Mouse (Mus musculus) heart, embryonic 10.5 days (tissue): Measurements from ENCODE around the gene Gcnt7. TPM values are rescaled to one million over a fixed set of nuclear protein-coding genes. Genes with fewer than 3 reads are reported as not detected.

Experiments used
- DNase-seq: peaks from one replicate; pipeline ENCODE4 v3.0.0-alpha.2; 2017; ENCODE audit warnings: low spot score
- H3K27ac ChIP-seq: fragments of 300-500 bp; sonication (generic); 2 replicates; pipeline ENCODE4 v1.5.1; 2016; ENCODE audit warnings: mild to moderate bottlenecking
- H3K27me3 ChIP-seq: fragments of 300-500 bp; sonication (generic); 2 replicates; pipeline ENCODE4 v1.6.1; 2016; ENCODE audit warnings: mild to moderate bottlenecking; ENCODE audit not compliant: poor library complexity, insufficient read depth, severe bottlenecking
- H3K36me3 ChIP-seq: fragments of 300-500 bp; sonication (generic); 2 replicates; pipeline ENCODE4 v1.6.1; 2016; ENCODE audit warnings: mild to moderate bottlenecking, moderate library complexity
- H3K4me1 ChIP-seq: fragments of 300-500 bp; sonication (generic); 2 replicates; pipeline ENCODE4 v1.6.1; 2016; ENCODE audit warnings: mild to moderate bottlenecking
- H3K4me3 ChIP-seq: fragments of 300-500 bp; sonication (generic); 2 replicates; pipeline ENCODE4 v1.5.1; 2016; ENCODE audit warnings: mild to moderate bottlenecking, moderate library complexity
- H3K9me3 ChIP-seq: fragments of 300-500 bp; sonication (generic); 2 replicates; pipeline ENCODE4 v1.6.1; 2016; ENCODE audit warnings: mild to moderate bottlenecking, moderate library complexity
- WGBS: fragments of 180-500 bp; shearing (Covaris S2); methylation state at CpG from one replicate; pipeline ENCODE4 v1.1.7; 2016; 5-methylcytosine and 5-hydroxymethylcytosine counted together
- polyA plus RNA-seq: library from polyadenylated mRNA; unstranded; fragments of >200 nt; fragmentation: Nextera tagmentation; extraction: Ambion mirVana; gene quantifications from 2 replicates; pipeline ENCODE4 v1.2.1, GENCODE M21; 2016

The Gcnt7 gene
- polyA plus RNA-seq, 1 experiment from 2014 or later, result 1.8 TPM

DNA sequence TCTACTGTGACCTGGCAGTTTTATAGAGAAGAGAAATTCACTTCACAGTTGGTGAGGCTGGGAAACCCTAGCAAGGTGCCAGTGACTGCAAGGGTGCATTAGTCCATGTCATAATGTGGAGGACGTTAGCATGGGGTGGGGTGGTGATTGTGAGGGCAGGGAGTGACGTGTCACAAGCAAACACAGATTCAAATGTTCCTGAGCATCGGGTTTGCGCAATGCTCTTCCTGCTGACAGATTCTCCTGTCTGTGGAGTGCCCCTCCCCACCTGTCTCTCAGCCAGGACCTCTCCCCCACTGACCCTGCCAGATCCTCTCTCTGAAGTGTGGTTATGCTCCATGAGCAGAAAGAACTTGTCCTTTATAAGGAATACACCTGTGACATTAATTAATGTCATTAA is 10.1 kb downstream of the Gcnt7 start:
- no peak overlapping the region for H3K4me3 ChIP-seq
- no peak for DNase-seq
- 92% methylated on average over 4 of the region's 4 CpGs for WGBS
- H3K4me1 ChIP-seq, result no peaks in the 10 kb centered on the region
- H3K27me3 ChIP-seq, result no peaks in the 10 kb centered on the region
- H3K27ac ChIP-seq, result no peak overlapping the region
- no peaks in the 10 kb centered on the region for H3K9me3 ChIP-seq
- H3K36me3 ChIP-seq, result peaks cover 81% of the 10 kb centered on the region

GRCm38 (mm10) chr2:172447317-172447716 is 11.1 kb downstream of the Gcnt7 start:
- Histone ChIP-seq H3K4me3 (no peak overlapping the region), H3K4me1 (no peaks in the 10 kb centered on the region), H3K27me3 (no peaks in the 10 kb centered on the region), H3K27ac (no peak overlapping the region), H3K9me3 (no peaks in the 10 kb centered on the region), H3K36me3 (peaks cover 70% of the 10 kb centered on the region)
- no peak for DNase-seq
- WGBS, result 84% methylated on average over 6 of the region's 6 CpGs

- Histone ChIP-seq H3K27me3 (no peaks in the 10 kb centered on the region), H3K4me1 (peaks cover 11% of the 10 kb centered on the region), H3K9me3 (no peaks in the 10 kb centered on the region), H3K36me3 (peaks cover 59% of the 10 kb centered on the region), H3K27ac (no peak overlapping the region), H3K4me3 (no peak overlapping the region)
- DNase-seq, result no peak
- WGBS, result 95% methylated on average over 4 of the region's 4 CpGs
Observed at GRCm38 (mm10) chr2:172445617-172446016, 12.8 kb downstream of the Gcnt7 start.

- H3K36me3 ChIP-seq, result peaks cover 15% of the 10 kb centered on the region
- peaks cover 16% of the 10 kb centered on the region for H3K4me1 ChIP-seq
- no peaks in the 10 kb centered on the region for H3K9me3 ChIP-seq
- 29% methylated on average over 6 of the region's 6 CpGs for WGBS
- peak overlapping the region; percentile 81 for H3K4me3 ChIP-seq
- no peak for DNase-seq
- H3K27ac ChIP-seq, result peak overlapping the region; percentile 84; the same call in 1 of the 2 replicates
- no peaks in the 10 kb centered on the region for H3K27me3 ChIP-seq
Observed at GRCm38 (mm10) chr2:172441176-172441575, 17.2 kb downstream of the Gcnt7 start.

- WGBS, result under 1% methylated on average over 21 of the region's 21 CpGs
- H3K27me3 ChIP-seq, result no peaks in the 10 kb centered on the region
- peak overlapping the region; percentile 84 for H3K27ac ChIP-seq
- peaks cover 16% of the 10 kb centered on the region for H3K4me1 ChIP-seq
- peaks cover 9% of the 10 kb centered on the region for H3K36me3 ChIP-seq
- H3K4me3 ChIP-seq, result peak overlapping the region; percentile 81
- no peaks in the 10 kb centered on the region for H3K9me3 ChIP-seq
- DNase-seq, result no peak
Observed at GRCm38 (mm10) chr2:172440640-172441005, 17.8 kb downstream of the Gcnt7 start.

DNA sequence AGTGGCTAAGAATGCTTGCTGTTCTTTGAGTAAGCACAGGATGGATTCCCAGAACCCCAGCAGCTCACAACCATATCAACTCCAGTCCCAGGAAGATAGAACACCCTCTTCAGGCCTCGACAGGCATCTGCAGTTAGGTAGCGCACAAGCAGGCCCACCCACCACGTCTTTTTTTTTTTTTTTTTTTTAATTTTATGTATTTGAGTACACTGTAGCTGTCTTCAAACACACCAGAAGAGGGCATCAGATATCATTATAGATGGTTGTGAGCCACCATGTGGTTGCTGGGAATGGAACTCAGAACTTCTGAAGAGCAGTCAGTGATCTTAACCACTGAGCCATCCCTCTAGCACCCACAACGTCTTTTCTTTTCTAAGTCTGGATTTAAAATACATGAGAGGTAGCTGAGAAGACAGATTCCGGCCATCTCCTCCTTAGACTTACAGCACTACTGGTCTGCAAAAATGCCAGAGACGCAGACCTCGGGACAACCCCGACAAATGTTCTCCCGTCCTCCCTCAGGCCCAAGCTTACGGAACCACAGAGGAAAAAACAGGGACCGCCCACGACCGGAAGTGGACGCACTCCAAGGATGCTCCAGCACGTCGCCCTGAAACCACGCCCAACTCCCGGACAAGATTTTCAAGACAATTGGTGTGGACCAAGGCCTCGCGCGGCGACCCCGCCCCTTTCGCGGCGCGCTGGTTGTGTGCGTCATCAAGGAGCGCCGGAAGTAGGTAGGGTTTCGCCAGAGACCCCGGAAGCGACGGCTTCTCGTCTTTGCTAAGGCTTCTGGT is 18.4 kb downstream of the Gcnt7 start, which contains the start of gene Rtf2:
Rtf2 (plus strand) TSS at position 714 of the 797 bp plus-strand sequence.
- Histone ChIP-seq H3K4me3 (peak within 1 kb of the TSS; percentile 81), H3K27ac (peak within 1 kb of the TSS; percentile 84)
- 3% methylated on average over 35 of the region's 35 CpGs for WGBS

GRCm38 (mm10) chr2:172437371-172437952 is 20.9 kb downstream of the Gcnt7 start:
- Histone ChIP-seq H3K4me1 (peaks cover 16% of the 10 kb centered on the region), H3K9me3 (no peaks in the 10 kb centered on the region), H3K27me3 (no peaks in the 10 kb centered on the region), H3K27ac (no peak overlapping the region), H3K36me3 (no peaks in the 10 kb centered on the region), H3K4me3 (no peak overlapping the region)
- 66% methylated on average over 16 of the region's 16 CpGs for WGBS
- no peak for DNase-seq

More for the DNA sequence above, 18.4 kb downstream of the Gcnt7 start, which contains the start of gene Rtf2:
- H3K36me3 ChIP-seq, result peaks cover 3% of the 10 kb centered on the region; the same call in 1 of the 2 replicates
- DNase-seq, result peak; percentile 99
- H3K9me3 ChIP-seq, result no peaks in the 10 kb centered on the region
- H3K27me3 ChIP-seq, result no peaks in the 10 kb centered on the region
- peaks cover 16% of the 10 kb centered on the region for H3K4me1 ChIP-seq

- Histone ChIP-seq H3K27ac (no peak overlapping the region), H3K36me3 (no peaks in the 10 kb centered on the region), H3K27me3 (0 out of 2 replicates have a peak, but pooled peaks cover 1% of the 10 kb centered on the region), H3K9me3 (no peaks in the 10 kb centered on the region), H3K4me3 (no peak overlapping the region), H3K4me1 (peaks cover 13% of the 10 kb centered on the region)
- no peak for DNase-seq
- WGBS, result 35% methylated on average over 5 of the region's 5 CpGs
Observed at GRCm38 (mm10) chr2:172433746-172434145, 24.6 kb downstream of the Gcnt7 start.

DNA sequence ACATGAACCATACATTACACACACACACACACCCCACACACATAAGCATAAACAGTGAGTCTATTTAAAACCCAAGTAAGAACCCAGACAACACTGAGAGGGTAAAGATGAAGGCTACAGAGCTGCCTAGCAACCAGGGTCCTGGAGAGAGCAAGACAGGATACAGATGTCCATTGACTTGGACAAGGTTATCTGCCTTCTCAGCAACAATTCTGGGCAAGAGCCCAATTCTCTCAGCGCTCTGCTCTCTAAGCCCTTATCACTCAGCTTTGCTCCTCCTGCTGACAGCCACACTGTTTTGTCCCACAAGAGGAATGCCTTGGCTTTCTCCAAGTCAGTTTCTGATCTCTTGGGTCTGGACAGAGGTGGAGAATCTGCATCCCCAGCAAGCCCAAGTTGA is 27.8 kb downstream of the Gcnt7 start:
- Histone ChIP-seq H3K9me3 (no peaks in the 10 kb centered on the region), H3K27me3 (peaks cover 13% of the 10 kb centered on the region; the same call in 1 of the 2 replicates), H3K36me3 (no peaks in the 10 kb centered on the region), H3K27ac (peak overlapping the region; percentile 52; the same call in 1 of the 2 replicates), H3K4me1 (peaks cover 13% of the 10 kb centered on the region), H3K4me3 (no peak overlapping the region)
- 20% methylated on average over 1 of the region's 1 CpGs for WGBS
- peak; percentile 89 for DNase-seq

- H3K9me3 ChIP-seq, result no peaks in the 10 kb centered on the region
- WGBS, result 86% methylated on average over 5 of the region's 5 CpGs
- peaks cover 18% of the 10 kb centered on the region for H3K27me3 ChIP-seq
- H3K27ac ChIP-seq, result no peak overlapping the region
- peaks cover 8% of the 10 kb centered on the region for H3K4me1 ChIP-seq
- no peak overlapping the region for H3K4me3 ChIP-seq
- no peaks in the 10 kb centered on the region for H3K36me3 ChIP-seq
- no peak for DNase-seq
Observed at GRCm38 (mm10) chr2:172418208-172418607, 40.2 kb downstream of the Gcnt7 start.

DNA sequence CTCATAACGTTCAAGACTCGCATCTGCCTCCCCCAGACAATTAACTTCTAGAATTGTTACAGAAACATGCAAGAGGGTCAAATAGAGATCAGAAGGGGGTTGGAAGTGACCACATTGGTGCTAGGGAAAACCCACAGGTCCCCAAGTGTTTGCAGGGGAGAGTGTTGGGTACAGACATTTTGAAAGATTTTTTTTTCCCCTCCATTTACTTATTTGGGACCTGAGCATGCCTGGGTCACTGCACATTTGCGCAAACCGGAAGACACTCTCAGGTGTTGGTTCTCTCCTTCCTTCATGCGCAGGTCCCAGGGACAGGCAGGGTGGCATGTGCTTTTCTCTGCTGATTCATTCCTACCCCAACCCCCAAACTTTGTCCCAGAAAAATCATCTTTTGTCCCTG is 41.5 kb downstream of the Gcnt7 start:
- WGBS, result 87% methylated on average over 5 of the region's 5 CpGs
- H3K36me3 ChIP-seq, result no peaks in the 10 kb centered on the region

GRCm38 (mm10) chr2:172416218-172416617 is 42.2 kb downstream of the Gcnt7 start:
- Histone ChIP-seq H3K9me3 (no peaks in the 10 kb centered on the region), H3K36me3 (no peaks in the 10 kb centered on the region), H3K4me1 (peaks cover 18% of the 10 kb centered on the region), H3K27me3 (peaks cover 13% of the 10 kb centered on the region), H3K4me3 (no peak overlapping the region), H3K27ac (no peak overlapping the region)
- no peak for DNase-seq
- 53% methylated on average over 12 of the region's 12 CpGs for WGBS

More for the DNA sequence above, 41.5 kb downstream of the Gcnt7 start:
- Histone ChIP-seq H3K27ac (no peak overlapping the region), H3K4me3 (no peak overlapping the region), H3K4me1 (peaks cover 18% of the 10 kb centered on the region), H3K27me3 (peaks cover 13% of the 10 kb centered on the region), H3K9me3 (no peaks in the 10 kb centered on the region)
- no peak for DNase-seq

- 44% methylated on average over 5 of the region's 5 CpGs for WGBS
- Histone ChIP-seq H3K9me3 (no peaks in the 10 kb centered on the region), H3K27me3 (peaks cover 13% of the 10 kb centered on the region), H3K4me3 (no peak overlapping the region), H3K4me1 (peaks cover 21% of the 10 kb centered on the region), H3K27ac (peak overlapping the region; percentile 67), H3K36me3 (no peaks in the 10 kb centered on the region)
- no peak for DNase-seq
Observed at GRCm38 (mm10) chr2:172413894-172414293, 44.5 kb downstream of the Gcnt7 start.
